Mouse (Mus musculus): Measurements from ENCODE around the gene Pef1.
A peak's percentile ranks its signal among the peaks of the same experiment; 100 is the strongest.

Gene Pef1

DNA sequence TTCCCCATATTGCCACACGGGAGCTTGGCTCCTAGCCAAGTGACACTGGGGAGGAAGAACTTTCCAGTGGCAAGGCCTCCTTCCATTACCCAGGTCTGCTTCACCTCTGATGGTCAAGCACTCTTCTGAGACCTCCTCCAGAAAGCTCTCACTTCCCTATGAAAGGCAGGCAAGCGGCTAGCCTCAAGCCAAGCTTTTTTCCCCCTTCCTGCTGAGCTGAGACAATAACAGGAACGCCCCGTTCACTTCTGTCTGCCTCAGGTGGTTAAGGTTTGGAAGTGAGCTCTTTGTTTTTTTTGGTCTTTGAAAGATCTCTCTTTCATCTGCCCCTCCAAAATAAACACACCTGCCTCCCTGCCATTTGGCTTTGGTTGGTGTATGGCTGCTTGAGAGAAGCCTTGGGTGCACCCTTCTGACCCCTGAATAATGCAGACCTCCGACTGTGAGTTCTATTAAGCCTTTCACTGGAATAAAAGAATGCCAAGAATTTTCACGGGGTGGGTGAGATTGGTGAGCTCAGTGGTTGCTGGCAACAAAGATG, at the start of gene Pef1:
Gene Pef1 (plus strand): TSS at position 448 of the 541 bp plus-strand sequence.
- DNase-seq (ENCODE audit: low spot score in 2 of 2): no peak

DNA sequence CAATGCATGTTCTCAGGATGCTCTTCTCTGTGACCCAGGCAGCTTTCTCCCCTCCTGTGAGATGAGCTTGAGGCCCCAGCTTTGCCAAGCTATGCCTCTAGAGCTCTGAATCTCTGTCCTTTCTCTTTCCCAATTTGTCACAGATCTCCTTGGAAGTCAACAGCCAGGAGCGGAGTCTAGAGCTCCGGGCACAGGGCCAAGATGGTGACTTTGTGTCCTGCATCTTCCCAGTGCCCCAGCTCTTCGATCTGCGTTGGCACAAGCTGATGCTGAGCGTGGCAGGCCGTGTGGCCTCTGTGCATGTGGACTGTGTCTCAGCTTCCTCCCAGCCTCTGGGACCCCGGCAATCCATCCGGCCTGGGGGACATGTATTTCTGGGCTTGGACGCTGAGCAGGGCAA, 49.2 kb upstream of the Pef1 start:
- DNase-seq (ENCODE audit: low spot score in 2 of 2): no peak

DNA sequence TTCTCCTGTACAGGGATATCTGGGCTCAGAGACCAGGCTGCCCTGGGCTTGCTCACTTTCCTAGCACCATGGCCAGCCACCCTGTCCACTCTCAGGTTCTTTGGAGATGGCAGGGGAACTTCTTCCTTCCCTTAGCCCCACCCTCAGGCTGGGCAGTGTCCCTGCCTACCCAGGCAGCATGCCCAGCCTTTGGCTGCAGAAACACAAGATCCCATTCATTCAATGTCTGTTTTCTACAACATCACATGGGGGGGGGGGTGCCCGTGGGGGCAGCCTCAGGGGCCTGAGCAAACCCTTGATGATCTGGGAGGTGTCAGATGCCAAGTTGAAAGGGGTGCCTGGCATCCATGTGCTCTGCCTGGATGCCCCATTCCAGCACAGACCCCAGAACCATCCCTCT, 47.6 kb upstream of the Pef1 start:
- DNase-seq (ENCODE audit: low spot score in 2 of 2): no peak

- DNase-seq (ENCODE audit: low spot score in 2 of 2): no peak
Observed at GRCm38 (mm10) chr4:130055160-130056010, 47.0 kb upstream of the Pef1 start.

- DNase-seq (ENCODE audit: low spot score in 2 of 2): no peak
Observed at GRCm38 (mm10) chr4:130056011-130056322, 46.4 kb upstream of the Pef1 start.

- no peak for DNase-seq (ENCODE audit: low spot score in 2 of 2)
Observed at GRCm38 (mm10) chr4:130056471-130056870, 45.9 kb upstream of the Pef1 start.

DNA sequence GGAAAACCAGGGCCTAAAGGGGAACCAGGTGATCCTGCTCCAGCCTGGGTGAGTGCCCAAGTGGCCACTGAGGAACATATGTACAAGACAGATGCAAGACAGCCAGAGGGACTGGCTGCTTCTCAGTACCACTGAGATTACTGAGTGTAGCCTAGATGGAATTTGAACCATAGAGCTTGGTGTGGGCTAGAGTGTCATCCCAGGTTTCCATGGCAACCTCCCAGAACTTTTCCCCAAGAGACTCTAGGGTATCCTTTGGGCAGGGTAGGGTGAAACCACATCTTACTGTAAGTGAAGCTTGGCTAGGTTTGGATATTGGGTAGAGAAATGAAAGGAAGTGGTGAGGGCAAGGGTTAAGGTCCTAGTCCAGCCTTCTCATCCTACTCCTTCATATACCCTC, 41.4 kb upstream of the Pef1 start:
- no peak for DNase-seq (ENCODE audit: low spot score in 2 of 2)

GRCm38 (mm10) chr4:130063191-130063590, 39.2 kb upstream of the Pef1 start:
- DNase-seq (ENCODE audit: low spot score in 2 of 2): no peak

- DNase-seq (ENCODE audit: low spot score in 2 of 2): no peak
Observed at GRCm38 (mm10) chr4:130066816-130067215, 35.5 kb upstream of the Pef1 start.

GRCm38 (mm10) chr4:130070523-130070922, 31.8 kb upstream of the Pef1 start:
- no peak for DNase-seq (ENCODE audit: low spot score in 2 of 2)

GRCm38 (mm10) chr4:130071758-130072157, 30.6 kb upstream of the Pef1 start:
- DNase-seq (ENCODE audit: low spot score in 2 of 2): no peak

DNA sequence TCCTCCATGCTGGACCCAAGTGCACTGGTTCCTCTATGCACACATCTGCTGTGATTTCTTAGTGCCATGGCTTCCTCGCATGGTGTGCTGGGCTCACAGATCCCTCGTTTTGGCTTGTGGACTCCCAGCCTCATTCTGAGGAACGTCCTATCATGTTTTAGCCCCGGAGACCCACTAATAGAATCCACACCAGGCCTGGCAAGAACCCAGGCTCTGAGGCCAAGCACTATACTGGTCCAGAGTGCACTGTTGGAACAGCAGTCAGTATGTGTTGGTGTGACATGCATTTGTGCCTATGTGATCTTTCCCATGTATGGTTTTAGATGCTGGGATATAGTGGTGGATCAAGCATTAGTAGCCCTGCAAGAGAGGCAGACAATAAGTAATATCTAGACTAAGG, 29.0 kb upstream of the Pef1 start:
- no peak for DNase-seq (ENCODE audit: low spot score in 2 of 2)

DNA sequence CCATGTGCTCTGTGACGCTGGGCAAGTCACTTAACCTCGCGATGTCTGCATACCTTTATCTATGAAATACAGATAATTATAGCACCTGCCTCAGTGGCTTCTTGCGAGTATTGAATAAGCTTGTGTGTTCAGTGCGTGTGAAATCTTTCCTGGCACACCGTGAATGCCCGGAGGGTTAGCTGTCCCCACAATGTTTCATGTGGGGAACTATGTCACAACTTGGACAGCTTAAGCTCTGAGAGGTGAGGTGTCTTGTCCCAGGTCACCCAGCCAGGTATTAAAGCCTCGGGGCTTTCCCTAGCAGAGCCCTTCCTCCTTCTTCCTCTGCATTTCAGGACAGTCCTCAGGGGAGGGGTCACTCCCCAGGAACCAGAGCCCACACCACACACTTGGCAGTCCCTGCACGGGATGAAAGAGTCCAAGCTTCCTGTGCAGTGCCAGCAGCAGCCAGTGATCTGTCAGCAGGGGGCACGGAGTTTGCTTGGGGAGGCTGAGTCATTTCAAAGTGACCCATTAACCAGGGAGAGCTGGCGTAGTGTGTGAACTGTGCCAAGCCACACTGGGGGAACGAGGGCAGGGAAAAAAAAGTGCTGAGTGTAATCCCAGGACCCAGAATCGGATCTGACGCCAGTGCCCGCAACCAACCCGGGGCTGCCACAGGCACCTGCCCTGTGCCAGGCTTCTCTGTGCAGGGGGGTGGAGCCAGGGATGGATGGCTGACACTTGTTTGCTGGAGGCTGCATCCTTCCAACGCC, 27.4 kb upstream of the Pef1 start:
- peak; percentile 37 to 51 for DNase-seq (ENCODE audit: low spot score in 2 of 2)

GRCm38 (mm10) chr4:130076856-130077255, 25.5 kb upstream of the Pef1 start:
- DNase-seq (ENCODE audit: low spot score in 2 of 2): no peak

DNA sequence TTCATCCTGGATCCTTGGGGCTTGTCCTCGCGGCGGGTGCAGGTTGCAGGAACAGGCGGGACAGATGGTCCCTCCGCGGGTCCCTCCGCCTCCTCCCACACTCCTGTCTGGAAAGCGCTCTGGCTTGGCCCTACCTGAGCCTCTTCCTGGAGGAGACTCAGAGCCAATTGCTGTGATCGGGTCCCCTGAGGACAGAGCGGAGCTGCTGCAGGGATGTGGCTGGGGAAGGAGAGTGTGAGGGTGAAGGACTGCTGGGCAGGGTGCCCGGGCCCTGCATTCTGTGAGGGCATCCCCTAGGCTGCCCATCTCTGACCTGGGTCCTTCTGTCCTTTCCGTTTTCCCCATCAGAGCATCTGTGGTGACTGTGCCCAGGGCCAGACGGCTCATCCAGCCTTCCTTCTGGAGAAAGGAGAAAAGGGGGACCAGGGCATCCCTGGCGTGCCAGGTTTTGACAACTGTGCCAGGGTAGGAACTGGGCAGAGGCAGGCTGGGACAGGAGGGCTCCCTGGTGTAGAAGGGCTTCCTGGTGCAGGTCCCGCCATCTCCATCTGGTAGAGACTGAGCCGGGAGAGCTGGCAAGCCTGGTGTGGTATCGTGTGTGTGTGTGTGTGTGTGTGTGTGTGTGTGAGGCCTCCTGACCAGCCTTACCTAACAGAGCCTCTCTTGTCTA, 23.4 kb upstream of the Pef1 start:
- DNase-seq (ENCODE audit: low spot score in 2 of 2): no peak

DNA sequence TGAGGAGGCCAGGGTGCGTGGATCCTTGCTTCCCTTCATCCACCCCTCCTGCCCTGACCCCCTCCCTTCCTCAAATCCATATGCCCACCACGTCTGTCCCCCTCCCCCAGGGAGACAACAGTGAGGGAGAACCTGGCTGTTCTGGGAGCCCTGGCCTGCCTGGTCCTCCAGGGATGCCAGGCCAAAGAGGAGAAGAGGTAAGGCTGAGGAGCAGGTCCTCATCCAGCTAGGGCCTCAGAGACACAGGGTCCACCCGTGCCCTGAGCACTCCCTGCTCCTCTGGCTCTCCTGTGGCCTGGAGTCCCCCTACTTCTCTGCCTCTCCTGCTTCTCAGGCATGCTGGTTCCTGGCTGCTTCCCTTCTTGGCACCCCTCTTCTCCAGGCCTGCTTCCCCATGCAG, 22.8 kb upstream of the Pef1 start:
- DNase-seq (ENCODE audit: low spot score in 2 of 2): no peak

GRCm38 (mm10) chr4:130081345-130082190, 20.8 kb upstream of the Pef1 start:
- DNase-seq (ENCODE audit: low spot score in 2 of 2): peak; percentile 68 to 72

DNA sequence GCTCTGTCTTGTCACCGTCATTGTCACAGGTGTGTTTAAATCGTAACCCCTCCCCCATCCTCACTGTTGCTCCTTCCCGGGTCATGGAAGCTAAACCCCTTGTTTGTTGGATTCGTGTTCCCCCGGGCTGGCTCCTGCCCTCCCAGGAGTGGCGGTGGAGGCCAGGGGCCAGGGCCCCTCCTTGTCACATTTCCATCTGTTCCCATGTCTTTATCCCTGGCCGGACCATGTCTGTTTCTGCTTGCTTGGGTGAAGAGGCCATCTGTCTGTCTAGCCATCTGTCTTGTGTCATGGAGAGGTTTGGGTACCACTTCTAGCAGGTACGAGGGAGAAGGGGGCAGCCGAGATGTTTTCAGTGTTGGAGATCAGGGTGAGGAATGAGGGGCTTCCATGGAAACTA, 20.1 kb upstream of the Pef1 start:
- no peak for DNase-seq (ENCODE audit: low spot score in 2 of 2)

DNA sequence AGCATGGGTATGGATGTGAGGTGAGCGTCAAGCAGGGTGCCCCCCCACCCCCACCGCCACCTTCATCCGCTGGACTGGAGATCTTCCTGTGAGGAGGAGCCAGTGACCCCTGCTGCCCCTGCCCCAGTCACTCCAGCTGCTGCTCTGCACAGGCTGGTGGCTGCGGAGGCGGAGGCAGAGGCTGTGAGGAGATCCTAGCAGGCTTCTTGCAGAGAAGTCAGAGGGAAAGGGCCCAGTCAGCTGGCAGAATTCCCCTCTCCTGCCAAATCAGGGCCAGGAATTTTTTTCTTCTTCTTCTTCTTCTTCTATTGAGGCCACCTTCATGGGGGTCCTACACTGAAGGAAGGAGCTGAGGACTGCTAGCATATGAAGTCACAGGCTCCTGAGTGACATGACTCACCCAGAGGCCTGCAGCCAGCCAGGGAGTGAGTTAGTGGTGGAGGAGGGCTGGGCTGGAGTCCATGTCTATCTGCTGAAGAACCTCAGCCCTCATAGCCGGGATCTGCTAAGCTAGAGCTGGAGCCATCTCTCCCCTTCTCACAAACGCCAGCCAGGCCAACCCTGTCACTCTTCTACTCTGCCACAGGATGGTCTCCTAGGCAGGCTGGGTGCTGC, 17.9 kb upstream of the Pef1 start:
- DNase-seq (ENCODE audit: low spot score in 2 of 2): no peak

DNA sequence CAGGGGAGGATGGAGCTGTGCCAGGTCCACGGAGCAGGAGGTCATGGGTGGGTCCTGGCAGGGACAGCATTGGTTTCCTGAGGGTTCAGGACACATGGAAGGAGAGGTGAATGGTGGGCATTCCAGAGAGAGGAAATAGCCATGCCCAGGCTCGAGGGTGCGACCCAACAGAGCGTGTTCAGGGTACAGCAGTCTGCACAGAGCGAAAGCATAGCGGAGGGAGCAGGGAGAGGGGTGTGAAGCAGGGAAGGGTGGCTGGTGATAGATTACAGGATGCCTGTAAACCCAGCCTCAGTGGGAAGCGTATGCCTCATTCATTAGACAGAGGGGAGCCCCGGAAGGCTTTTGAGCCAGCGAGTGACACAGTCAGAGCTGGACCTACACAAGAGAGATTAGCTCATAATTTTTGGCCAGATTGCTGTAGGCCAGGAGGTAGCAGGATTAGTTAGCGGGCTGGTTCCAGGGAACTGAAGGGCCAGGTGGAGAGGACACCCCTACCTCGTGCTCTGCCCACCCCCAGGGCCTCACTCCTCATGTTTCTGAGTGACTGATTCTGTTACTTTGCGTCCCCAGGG, 17.0 kb upstream of the Pef1 start:
- no peak for DNase-seq (ENCODE audit: low spot score in 2 of 2)

DNA sequence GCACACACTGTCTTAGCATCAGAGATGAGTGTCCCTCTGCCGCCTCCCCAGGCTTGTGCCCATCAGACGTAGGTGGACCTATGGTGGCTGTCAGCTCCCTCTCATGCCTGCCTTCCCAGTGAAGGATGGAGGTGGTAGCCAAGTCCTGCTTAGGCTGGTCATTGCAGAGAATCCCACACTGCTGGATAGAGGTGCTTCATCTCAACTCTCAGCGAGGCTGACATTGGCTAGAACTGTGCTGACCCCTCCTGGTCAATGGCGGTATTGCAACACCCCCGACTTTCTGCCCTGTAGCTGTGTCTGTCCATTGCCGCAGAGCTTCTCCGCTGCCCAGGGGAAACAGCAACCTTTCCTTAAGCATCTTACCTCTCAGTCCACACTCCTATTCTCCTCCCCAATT, 15.1 kb upstream of the Pef1 start:
- peak; percentile 63 to 90 for DNase-seq (ENCODE audit: low spot score in 2 of 2)

All from frontal cortex, postnatal 10 days (tissue).